Mouse (Mus musculus): ENCODE data around the gene Ttll5.
A peak's percentile ranks its signal among the peaks of the same experiment; 100 is the strongest.

Gene Ttll5

GRCm38 (mm10) chr12:85839371-85840000, 15.0 kb downstream of the Ttll5 start:
- no peak for DNase-seq (ENCODE audit: low spot score in 2 of 2)

GRCm38 (mm10) chr12:85848164-85848958, 23.9 kb downstream of the Ttll5 start:
- peak in 1 of 2 experiments; percentile 15 for DNase-seq (ENCODE audit: low spot score in 2 of 2)

- DNase-seq (ENCODE audit: low spot score in 2 of 2), result no peak
Observed at GRCm38 (mm10) chr12:85850661-85851060, 26.2 kb downstream of the Ttll5 start.

GRCm38 (mm10) chr12:85853836-85854235, 29.4 kb downstream of the Ttll5 start:
- no peak for DNase-seq (ENCODE audit: low spot score in 2 of 2)

DNA sequence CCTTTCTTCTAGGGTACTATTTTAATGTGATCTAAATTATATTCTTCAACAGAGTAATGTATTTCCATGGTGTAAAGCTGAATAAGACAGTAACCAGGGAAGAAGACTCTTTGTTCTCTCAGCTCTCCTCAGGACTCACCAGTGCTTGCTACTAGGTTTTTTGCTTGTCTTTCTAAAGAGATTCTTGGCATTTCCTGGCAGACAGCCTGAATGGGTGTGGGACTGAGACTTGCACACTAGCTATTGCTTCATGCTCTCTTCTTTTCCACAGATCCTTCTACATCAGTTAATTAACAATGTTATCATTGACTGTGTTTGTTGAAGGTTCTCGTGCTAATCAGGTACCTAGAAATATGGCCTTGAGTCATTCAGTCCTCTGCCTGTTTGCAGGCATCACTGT, 29.8 kb downstream of the Ttll5 start:
- no peak for DNase-seq (ENCODE audit: low spot score in 2 of 2)

GRCm38 (mm10) chr12:85857300-85857699, 32.8 kb downstream of the Ttll5 start:
- no peak for DNase-seq (ENCODE audit: low spot score in 2 of 2)

GRCm38 (mm10) chr12:85859111-85859510, 34.7 kb downstream of the Ttll5 start:
- no peak for DNase-seq (ENCODE audit: low spot score in 2 of 2)

- no peak for DNase-seq (ENCODE audit: low spot score in 2 of 2)
Observed at GRCm38 (mm10) chr12:85859511-85860189, 35.2 kb downstream of the Ttll5 start.

DNA sequence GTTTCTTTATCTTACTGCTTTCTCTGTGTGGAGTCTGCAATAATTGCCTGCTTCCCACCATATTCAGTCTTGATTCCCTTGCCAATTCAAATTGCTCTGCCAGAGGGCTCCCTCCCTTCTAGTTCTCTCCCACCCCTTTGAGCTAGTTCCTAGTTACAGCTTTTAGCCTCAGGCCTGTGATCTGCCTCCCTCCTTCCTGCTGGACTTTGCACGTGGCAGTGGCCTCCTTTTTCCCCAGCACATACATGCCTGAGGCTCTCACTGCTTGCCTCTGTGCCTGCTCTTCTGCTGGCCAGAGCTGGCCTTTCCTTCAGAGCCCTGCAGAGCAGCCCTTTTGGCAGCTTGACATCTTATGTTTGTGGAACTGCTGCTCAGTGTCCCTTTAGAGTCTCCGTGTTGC, 38.1 kb downstream of the Ttll5 start:
- DNase-seq (ENCODE audit: low spot score in 2 of 2), result peak in 1 of 2 experiments; percentile 20

DNA sequence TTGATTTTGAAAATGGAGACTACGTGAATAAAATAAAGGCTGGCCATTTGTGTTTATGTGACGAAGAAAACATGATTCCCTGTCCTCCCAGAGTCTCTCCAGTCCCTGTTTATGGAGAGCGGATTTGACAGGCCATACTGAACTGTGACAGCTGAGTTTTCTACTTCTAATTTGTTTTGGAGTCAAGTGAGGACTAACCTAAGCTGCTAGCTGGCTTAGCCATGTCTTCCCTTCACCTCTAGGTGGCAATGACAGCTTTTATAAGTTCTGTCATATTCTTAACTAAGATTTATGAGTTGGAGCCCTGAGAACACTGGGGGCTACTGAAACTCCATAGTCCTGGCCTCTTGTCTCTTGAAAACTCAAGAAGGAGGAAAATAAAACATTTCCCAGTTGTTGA, 41.1 kb downstream of the Ttll5 start:
- peak in 1 of 2 experiments; percentile 9 for DNase-seq (ENCODE audit: low spot score in 2 of 2)

DNA sequence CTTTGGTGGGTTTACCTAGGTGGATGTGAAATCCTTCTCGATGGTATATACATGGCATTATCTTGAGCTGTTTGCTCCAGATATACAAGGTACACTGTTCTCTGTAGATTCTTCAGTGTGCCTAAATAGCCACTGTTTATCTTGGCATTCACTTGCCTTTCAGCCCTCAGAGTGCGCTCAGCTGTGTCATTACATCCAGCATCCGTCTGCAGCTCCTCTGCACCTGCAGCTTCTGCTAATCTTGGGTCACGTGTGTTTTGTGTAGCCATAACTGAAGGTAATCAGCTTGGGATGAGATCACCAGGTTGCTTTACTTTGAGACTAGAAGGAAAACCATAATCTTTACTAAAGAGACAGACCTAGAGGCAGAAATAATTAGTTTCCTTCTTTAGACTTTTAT, 42.2 kb downstream of the Ttll5 start:
- DNase-seq (ENCODE audit: low spot score in 2 of 2), result no peak

GRCm38 (mm10) chr12:85867125-85867524, 42.7 kb downstream of the Ttll5 start:
- no peak for DNase-seq (ENCODE audit: low spot score in 2 of 2)

DNA sequence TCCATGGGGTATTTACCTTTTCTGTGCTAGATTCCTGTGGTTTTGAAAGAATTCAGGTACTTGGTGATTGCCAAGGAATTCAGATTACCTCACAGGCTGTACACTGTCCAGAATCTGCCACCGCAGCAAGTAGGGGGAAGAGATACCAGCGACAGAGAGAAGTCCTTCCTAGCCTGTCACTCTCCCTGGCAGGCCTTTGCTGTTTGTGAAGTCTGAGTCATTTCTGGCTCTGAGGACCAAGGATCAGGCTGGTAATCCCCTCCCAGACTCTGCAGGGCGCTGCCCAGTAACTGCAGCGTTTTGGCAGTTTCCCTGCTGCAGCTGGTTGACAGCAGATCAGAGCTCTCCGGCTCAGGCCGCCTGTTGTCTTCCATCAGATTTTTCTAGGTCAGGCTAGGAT, 45.0 kb downstream of the Ttll5 start:
- DNase-seq (ENCODE audit: low spot score in 2 of 2), result peak in 1 of 2 experiments; percentile 70

- peak in 1 of 2 experiments; percentile 13 for DNase-seq (ENCODE audit: low spot score in 2 of 2)
Observed at GRCm38 (mm10) chr12:85879631-85880314, 55.3 kb downstream of the Ttll5 start.

DNA sequence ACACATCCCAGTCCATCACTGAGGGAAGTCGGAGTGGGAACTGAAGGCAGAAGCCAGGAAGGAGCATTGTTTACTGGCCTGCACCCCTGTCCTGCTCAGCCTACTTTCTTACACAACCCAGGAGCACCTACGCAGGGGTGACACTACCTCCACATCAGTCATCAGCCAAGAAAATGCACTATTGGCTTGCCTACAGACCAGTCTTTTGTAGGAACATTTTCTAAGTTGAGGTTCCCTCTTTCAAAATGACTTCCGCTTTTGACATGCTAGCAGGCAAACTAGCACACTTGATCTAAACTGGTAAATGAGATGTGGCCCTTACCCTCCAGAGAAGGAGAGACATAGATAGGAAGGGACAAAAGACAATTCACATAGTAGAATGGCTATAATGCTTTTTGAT, 60.6 kb downstream of the Ttll5 start:
- no peak for DNase-seq (ENCODE audit: low spot score in 2 of 2)

DNA sequence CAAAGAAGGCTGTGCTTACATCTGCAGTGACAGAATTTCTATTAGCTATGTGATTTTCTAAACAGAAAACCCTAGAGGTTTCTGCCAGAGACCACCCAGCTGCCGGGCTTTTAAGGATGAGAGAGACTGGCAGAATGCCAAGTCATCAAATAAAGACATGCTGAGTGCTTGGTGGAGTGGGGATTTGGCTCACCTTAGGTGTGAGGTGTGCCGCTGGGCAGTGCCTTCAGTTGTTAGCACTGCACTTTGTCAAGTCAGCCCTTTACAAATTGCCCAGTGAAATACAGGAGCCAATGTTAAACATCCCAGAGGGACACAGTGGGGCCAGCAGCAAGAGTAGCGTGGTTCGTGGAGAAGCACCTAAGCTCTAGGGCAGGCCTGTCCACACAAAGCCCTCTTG, 65.6 kb downstream of the Ttll5 start:
- peak in 1 of 2 experiments; percentile 12 for DNase-seq (ENCODE audit: low spot score in 2 of 2)

DNA sequence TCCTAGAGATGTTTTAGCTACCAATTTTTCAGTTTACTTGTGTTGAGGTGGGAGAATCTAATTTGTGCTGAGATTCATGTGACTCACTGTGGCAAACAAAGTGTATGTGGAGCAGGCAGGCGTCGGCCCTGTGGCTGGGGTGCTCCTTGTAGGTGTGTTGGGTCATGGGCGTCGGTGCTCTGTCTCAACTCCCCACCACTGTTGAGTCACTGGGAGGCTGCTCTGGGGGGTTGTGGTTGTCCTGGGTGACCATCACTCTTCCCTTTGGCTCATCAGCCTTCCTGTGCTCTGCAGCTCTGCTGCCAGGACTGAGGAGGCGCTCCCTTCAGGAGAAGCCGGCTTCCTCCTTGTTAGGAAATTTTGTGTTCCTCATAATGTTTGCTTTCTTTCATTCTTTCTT, 79.5 kb downstream of the Ttll5 start:
- no peak for DNase-seq (ENCODE audit: low spot score in 2 of 2)

DNA sequence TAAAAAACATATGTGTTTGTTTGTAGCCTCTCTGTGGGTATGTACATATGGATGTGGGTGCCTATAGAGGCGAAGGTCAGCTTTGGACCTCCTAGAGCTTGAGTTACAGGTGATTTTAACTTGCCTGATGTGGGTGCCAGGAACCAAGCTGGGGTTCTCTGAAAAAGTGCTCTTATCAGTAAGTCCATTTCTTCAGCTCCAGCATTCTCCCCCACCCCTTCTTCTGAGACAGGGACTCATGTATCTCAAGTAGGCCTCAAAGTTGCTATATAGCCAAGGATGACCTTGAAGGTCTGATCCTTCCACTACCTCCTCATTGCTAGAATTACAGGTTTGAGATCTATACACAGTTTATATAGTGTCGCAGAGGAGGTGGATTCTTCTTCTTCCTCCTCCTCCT, 81.2 kb downstream of the Ttll5 start:
- DNase-seq (ENCODE audit: low spot score in 2 of 2), result no peak

DNA sequence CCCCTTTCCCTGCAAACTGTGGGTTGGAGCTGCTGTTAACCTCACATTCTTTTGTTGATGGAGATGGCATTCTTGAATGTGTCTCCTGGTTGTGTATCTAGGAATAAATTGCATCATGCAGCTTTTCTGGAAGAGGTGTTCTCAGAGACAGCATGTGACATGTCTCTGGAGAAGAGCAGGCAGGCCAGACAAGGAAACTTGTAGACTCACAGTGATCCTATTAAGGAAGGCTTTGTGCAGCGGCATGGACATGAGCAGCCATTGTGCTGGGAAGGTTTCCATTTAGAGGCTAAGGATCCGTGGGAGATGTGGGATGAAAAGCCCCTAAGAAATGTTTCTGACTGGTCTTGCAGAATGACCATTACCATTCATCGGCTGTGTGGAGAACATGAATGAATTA, 83.4 kb downstream of the Ttll5 start:
- no peak for DNase-seq (ENCODE audit: low spot score in 2 of 2)

- no peak for DNase-seq (ENCODE audit: low spot score in 2 of 2)
Observed at GRCm38 (mm10) chr12:85910811-85911210, 86.4 kb downstream of the Ttll5 start.

DNA sequence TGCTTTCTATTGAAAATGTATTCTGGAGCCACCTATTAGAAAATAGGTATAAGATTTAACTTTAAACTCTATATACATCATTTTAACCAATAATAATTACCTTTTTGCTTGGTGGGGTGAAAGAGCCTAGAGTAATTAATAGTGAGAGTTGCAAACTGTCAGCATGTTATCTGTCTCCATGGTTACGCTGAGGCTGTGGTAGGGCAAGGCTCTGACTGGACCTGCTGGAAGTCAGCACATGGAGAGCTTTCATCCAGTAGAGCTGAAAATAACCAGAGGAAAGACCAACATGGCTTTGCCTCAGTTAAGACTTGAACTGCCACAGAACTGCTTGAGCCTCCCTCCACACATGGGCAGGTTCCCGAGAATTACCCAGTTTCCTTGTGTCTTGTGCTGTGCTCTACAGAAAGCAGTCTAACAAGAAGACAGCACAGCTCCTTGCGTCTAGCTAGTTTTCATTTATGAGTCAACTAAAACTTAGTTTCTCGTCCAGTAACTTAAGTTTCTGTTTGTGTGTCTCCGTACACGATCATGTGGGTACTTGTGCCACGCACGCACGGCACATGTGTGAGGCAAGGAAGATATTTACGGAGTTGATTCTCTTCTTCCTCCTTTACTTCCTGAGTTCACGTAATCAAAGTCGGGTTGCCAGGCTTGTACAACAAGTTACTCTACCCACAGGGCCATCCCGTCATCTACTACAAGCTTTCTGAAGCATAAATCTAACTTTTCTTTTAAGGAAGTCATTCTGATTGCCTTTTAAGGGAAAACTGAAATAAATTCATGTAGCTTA, 88.4 kb downstream of the Ttll5 start:
- DNase-seq (ENCODE audit: low spot score in 2 of 2), result no peak

Measured in cerebellum, postnatal 4 days (tissue).